Mouse (Mus musculus) bone marrow macrophage, adult 2 months (primary cell): ENCODE measurements around the gene Eva1b. TPM values are rescaled to one million over a fixed set of nuclear protein-coding genes. Genes with fewer than 3 reads are reported as not detected.

Experiments
- H3K27ac ChIP-seq: 2 replicates; pipeline ENCODE4 v1.5.1; 2012; ENCODE audit warnings: low read depth, low read length; ENCODE audit not compliant: insufficient read depth
- H3K4me1 ChIP-seq: 2 replicates; pipeline ENCODE4 v1.6.1; 2012; ENCODE audit warnings: low read length; ENCODE audit not compliant: control insufficient read depth, insufficient read depth
- H3K4me3 ChIP-seq: 2 replicates; pipeline ENCODE4 v1.5.1; 2012; ENCODE audit warnings: mild to moderate bottlenecking, low read length, moderate library complexity; ENCODE audit not compliant: insufficient read depth
- CTCF ChIP-seq: IDR thresholded peaks from 2 replicates; pipeline ENCODE4 v1.5.1; 2012; ENCODE audit warnings: low read depth, mild to moderate bottlenecking, low read length, moderate library complexity
- POLR2A ChIP-seq: IDR thresholded peaks from 2 replicates; pipeline ENCODE4 v1.6.1; 2012; ENCODE audit warnings: mild to moderate bottlenecking, low read depth, low read length, borderline replicate concordance
- polyA plus RNA-seq: library from polyadenylated mRNA; stranded (reverse); fragments of >200 nt; gene quantifications from 2 replicates; pipeline ENCODE4 v1.2.4, GENCODE M21; 2012; ENCODE audit not compliant: missing spikeins, insufficient read depth, insufficient read length

The Eva1b gene
- 20.7 and 23.1 TPM in 2 replicates for polyA plus RNA-seq

GRCm38 (mm10) chr4:126147533-126148160, at the start of gene Eva1b:
Gene Eva1b, plus strand, starts transcription at chr4:126147744.
- Histone ChIP-seq H3K4me1 (peaks cover 4% of the 10 kb centered on the region; the same call in 1 of the 2 replicates), H3K4me3 (peak within 1 kb of the TSS; percentile 62), H3K27ac (no peak within 1 kb of the TSS)
- no peak for TF ChIP-seq POLR2A
- no peak for TF ChIP-seq CTCF

- H3K4me3 ChIP-seq, result no peak overlapping the region
- TF ChIP-seq CTCF, result no peak
- TF ChIP-seq POLR2A, result no peak
- no peak overlapping the region for H3K27ac ChIP-seq
- H3K4me1 ChIP-seq, result peaks cover 34% of the 10 kb centered on the region
Observed at GRCm38 (mm10) chr4:126099365-126099764, 48.2 kb upstream of the Eva1b start.

DNA sequence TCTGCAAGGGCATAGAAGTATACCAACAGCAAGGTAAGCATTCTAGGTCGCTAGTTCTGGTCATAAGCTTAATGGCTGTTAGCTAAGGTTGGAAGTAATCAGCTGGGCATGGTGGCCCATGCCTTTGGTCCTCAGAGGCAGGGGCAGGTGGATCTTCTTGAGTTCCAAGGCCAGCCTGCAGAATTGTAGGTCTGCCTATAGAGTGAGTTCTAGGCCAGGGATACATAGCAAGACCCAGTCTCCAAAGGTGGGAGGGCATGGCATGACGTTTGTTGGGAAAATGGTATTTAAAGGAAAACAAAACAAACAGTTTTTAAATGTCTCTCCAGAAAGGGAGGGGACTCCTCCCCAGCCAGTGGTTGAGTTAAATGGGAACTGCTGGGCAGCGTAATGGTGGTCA, 46.8 kb upstream of the Eva1b start:
- peaks cover 41% of the 10 kb centered on the region for H3K4me1 ChIP-seq
- no peak for TF ChIP-seq CTCF
- no peak for TF ChIP-seq POLR2A
- no peak overlapping the region for H3K4me3 ChIP-seq
- H3K27ac ChIP-seq, result no peak overlapping the region

- Histone ChIP-seq H3K4me3 (peak overlapping the region; percentile 52), H3K4me1 (peaks cover 41% of the 10 kb centered on the region), H3K27ac (peak overlapping the region; percentile 89)
- no peak for TF ChIP-seq POLR2A
- no peak for TF ChIP-seq CTCF
Observed at GRCm38 (mm10) chr4:126102061-126102841, 45.3 kb upstream of the Eva1b start.

- peaks cover 39% of the 10 kb centered on the region for H3K4me1 ChIP-seq
- TF ChIP-seq CTCF (no peak), POLR2A (no peak)
- peak overlapping the region; percentile 60 for H3K4me3 ChIP-seq
- peak overlapping the region; percentile 89 for H3K27ac ChIP-seq
Observed at GRCm38 (mm10) chr4:126103057-126103581, 44.4 kb upstream of the Eva1b start.

DNA sequence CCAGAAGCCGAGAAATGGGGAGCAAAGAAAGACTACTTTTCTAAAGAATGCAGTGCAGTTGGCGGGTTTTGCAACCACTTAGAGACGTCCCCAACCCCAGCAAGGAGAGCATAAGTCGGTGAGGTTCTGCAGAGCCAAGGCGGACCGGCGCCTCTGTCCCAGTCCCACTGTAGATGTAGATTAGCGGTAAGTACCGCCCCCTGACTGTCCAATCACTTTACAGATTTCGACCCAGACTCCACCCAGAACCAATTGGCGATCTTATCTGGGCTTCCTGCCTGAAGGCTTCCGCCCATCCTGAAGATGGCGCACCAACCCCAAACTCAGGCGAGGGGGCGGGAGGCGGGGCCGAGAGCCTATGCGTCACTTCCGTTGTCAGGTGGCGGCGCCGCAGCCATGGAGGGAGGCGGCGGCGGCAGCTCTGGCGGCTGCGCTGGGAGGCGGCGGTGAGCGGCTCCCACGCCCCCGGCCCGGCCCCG, 43.9 kb upstream of the Eva1b start, which contains the start of gene Stk40:
Gene Stk40 (plus strand): TSS at position 368 of the 479 bp plus-strand sequence.
- peak within 1 kb of the TSS; percentile 89 for H3K27ac ChIP-seq
- peaks cover 44% of the 10 kb centered on the region for H3K4me1 ChIP-seq
- TF ChIP-seq POLR2A (no peak; the same call in 1 of the 2 replicates), CTCF (no peak)
- H3K4me3 ChIP-seq, result peak within 1 kb of the TSS; percentile 66

GRCm38 (mm10) chr4:126104261-126105075, 43.1 kb upstream of the Eva1b start:
- Histone ChIP-seq H3K4me3 (peak overlapping the region; percentile 66), H3K27ac (no peak overlapping the region), H3K4me1 (peaks cover 53% of the 10 kb centered on the region)
- TF ChIP-seq POLR2A (no peak), CTCF (no peak)

GRCm38 (mm10) chr4:126105131-126105783, 42.3 kb upstream of the Eva1b start:
- no peak overlapping the region for H3K27ac ChIP-seq
- no peak for TF ChIP-seq POLR2A
- TF ChIP-seq CTCF, result no peak
- H3K4me1 ChIP-seq, result peaks cover 58% of the 10 kb centered on the region
- H3K4me3 ChIP-seq, result no peak overlapping the region

GRCm38 (mm10) chr4:126108061-126108740, 39.3 kb upstream of the Eva1b start:
- TF ChIP-seq CTCF (no peak), POLR2A (no peak)
- no peak overlapping the region for H3K4me3 ChIP-seq

More at GRCm38 (mm10) chr4:126108061-126108740, 39.3 kb upstream of the Eva1b start:
- Histone ChIP-seq H3K4me1 (peaks cover 51% of the 10 kb centered on the region), H3K27ac (no peak overlapping the region)
